Mouse (Mus musculus): ENCODE results near the gene Adat3. TPM values are rescaled to one million over a fixed set of nuclear protein-coding genes. Genes with fewer than 3 reads are reported as not detected.

Adat3 gene
- total RNA-seq (2023) = 1 to 10 TPM; 3.0 to 4.8 TPM

DNA sequence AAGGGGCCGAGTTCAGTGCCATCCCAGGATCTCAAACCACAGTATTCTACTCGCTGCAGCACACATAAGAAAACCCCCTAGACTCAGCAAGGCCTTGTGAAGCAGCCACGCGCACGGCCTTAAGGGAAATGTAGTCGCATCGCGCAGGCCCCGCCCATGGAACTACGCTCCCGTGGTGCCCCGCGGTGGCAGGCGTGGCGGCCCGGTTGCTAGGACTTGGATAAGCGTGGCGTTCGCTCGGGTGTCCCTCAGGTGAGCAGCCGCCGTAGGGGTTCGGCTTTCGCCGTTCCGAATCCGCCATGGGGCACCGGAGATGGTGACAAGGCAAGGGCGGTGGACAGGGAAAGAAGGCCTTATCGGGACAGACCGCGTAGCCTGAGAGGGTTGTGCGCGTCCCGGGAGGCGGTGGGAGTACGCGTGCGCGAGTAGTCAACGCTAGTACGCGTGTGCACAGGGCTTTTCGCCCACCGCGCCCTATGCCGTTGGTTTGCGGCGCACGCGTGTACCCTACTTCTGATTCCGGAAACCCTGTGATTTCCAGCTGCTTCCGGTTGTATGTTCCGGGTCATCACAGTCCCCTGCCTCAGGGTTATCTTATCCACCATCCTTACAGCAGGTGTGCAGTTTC, at the start of gene Adat3, which contains the start of gene Scamp4:
Adat3 (plus strand) TSS at position 183 of the 628 bp plus-strand sequence.
Scamp4 (plus strand) TSS at position 175 of the 628 bp plus-strand sequence.

DNA sequence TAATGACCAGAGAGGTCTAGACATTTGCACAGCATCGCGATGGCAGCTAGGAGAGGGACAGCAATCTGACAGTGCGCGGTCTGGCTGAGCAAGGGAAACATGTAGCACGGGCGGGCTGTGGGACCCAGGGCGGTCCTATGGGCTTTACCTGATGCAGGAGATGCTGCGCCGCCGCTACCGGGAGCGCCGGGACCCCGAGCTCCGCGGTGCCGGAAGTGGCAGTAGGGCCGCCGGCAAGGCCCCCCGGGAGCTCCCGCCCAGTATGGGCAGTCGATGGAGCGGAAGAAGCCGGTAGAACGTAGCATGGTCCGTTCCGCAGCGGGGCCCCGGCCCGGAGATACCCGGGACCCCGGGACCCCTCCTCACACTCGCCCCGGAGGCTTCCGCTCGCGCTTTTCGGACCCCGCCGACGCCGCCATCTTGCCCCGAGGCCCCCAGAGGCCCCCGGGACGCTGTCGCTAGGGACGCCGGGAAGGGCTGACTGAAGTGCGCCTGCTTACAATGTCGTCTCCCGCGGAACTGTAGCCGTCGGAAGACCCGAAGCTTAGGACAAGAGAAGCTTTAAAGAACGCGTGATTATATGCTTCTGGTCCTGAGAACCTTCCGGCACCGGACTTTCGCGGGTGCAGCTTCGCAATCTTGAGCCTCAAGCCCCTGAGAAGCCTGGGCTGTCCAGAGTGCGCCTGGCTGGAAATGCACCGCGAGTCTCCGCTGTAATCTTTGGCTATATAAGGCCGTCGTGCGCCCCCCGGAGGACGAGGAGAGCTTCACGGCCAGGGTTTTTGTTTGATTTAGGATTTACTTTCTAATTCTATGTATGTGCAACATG, 41.4 kb upstream of the Adat3 start, which contains the start of gene Rexo1:
Rexo1 (minus strand) TSS at position 445 of the 829 bp plus-strand sequence.

DNA sequence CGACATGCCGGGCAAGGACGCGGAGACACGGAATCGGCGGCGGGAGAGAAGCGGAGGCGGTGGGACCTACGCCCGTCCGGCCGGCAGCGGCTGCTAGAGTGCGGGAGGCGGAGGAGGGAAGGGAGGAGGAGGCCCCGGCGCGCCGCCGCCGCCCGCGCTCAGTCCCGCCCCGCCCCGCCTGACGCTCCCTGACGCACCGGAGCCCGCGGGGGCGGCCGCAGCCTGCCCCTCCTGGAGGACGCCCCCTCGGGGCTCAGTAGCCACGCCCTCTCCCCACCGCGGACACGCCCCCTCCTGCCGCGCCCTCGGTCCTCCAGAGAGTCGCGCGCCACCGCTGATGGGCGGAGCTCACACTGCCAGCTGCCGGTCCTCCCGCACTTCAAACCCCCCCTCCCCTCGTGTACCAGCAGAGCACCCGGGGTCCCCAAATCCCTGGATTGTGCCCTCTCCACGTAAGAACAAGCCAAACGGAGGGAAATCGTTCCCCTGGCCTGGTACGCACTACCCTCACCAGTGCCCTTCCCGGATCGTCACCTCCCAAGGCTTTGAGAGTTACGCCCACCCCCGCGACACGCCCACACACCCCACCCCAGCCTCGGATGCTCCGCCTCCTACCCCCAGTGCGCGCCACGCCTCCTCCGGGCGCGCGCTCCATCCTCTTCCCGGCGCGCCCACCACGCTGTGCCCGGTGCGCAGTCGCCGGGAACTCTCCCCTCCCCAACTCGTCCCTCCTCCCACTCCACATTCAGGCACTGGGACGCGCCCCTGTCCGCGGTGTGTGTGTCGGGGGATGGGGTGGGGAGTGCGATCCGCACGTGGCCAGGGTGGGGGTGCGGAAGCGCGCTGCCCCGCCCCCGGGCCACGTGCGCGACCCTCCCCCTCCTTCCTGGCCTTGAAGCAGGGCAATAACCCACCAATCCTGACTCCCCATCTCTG, 25.2 kb upstream of the Adat3 start, which contains the start of gene Klf16:
Klf16 (minus strand) TSS at position 127 of the 936 bp plus-strand sequence.

DNA sequence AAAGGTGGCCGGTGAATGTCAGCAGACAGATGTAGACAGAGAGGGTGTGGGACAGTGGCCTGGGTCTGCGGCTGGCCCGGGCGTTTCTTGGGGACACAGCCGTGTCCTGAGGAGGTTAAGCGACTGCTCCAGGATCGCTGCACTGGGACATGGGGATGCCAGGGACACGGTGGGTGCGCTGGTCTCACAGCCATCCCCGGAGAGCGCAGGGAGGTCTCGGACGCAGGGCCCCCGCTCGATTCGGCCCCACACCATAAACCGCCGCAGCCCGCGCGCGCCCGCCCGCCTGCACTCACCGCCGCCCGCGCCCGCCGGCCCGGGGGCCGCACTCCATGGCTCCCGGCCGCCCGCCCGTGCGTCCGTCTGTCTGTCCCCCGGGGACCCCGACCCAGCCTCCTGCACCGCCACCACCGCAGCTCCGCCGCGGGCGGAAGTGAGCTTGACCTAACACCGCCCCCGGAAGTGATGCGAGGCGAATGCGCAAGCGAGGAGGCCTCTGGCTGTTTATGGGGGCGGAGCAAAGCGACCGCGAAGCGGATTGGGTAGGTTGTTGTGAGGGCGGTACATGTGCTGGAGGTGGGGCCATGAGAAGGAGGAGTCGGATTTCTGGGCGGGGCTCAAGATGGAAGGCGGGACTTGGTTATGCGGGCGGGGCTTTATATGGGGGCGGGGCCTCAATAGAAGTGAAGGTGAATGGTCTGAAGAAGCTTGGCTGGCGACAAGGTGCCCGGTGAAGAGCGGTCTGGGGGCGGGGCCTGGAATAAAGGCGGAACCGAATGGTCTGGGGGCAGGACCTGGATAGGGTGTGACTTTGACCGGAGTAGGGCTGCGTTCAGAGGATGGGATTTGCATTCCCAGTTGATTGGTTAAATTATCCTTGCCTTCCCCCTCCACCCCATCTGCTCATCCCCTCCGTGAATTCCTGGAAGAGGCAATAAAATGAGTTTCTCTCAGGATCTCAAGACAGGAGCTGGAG, 12.5 kb upstream of the Adat3 start, which contains the start of gene Abhd17a:
Abhd17a (minus strand) TSS at position 463 of the 976 bp plus-strand sequence.

DNA sequence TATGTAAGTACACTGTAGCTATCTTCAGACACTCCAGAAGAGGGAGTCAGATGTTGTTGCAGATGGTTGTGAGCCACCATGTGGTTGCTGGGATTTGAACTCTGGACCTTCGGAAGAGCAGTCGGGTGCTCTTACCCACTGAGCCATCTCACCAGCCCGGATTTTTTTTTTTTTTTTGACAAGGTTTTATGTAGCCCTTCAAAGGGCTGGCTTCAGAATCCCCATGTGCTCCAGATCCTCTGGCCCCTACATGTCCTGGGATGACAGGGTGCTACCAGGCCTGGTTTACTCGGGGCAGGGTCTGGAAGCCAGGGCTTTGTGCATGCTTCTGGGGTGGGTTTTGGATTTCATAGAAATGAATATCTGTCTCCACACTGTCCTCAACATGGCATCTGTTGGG, 3.0 kb downstream of the Adat3 start, which contains the start of gene Gm49322:
Gm49322 (plus strand) TSS at position 301 of the 400 bp plus-strand sequence.

DNA sequence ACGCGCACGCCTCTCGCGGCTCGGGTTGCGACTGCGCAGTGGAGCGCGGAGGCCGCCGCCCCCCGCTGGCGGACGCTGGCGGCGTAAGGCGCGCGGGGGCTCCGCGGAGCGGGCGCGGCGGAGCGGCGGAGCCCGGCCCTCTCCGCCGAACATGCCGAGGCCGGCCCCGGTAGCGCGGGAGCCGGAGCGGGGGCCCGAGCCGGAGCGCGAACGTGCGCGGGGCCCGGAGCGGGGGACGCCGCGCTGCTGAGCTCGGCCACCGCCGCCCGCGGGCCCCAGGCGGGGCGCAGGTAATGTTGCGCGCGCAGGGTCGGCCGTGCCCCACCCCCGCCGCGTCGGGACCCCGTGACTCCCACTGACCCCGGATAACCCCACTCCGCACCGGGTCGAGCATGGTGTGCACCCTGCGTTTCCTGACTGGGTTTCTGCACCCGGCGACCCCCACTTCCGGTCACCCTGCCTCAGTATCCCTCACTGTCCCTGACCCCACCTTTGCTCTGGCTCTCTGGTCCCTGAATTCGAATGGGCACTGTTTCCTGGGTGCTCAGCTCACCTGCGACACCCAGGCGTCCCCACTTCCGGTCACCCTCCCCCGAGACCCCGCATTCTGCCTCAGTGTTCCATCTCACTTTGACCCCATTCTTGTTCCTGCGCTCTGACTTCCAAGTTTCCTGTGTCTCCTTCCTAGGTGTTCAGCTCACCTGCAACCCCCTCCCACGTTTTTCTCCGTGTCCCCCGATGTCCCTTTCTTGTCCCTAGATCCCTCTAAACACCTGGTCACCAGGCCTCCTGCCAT, 20.2 kb downstream of the Adat3 start, which contains the start of gene Csnk1g2:
Csnk1g2 (plus strand) TSS at position 178 of the 796 bp plus-strand sequence.

DNA sequence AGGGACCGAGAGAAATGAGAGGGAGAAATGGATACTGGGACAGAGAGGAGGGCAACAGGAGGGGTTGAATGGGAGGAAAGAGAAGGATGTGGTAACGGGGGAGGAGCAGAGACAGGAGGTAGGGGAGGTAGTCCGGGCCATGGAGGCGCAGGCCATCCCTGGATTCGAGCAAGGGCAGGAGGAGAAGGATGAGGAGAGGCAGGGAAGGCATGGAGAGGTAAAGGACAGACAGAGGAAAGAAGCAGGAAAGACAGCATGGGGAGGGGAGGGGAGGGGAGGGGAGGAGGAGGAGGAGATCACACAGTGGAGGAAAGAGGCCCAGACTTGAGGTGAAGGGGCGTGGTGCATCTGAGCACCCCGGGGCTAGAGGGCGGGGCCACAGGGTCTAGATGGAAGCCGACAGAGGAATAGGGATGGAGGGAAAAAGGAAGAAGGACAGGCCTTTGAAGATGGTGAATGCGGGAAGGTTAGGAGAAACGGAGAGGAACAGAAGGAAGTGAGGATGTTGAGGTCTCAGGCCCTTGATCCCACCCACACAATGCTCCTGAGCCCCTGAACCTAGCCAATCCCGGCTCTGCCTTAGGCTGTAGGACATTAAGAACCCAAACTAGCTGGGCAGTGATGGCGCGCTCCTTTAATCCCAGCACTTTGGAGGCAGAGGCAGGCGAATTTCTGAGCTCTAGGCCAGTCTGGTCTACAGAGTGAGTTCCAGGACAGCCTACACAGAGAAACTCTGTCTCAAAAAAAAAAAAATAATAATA, 54.4 kb downstream of the Adat3 start, which contains the start of gene Btbd2:
Btbd2 (minus strand) TSS at position 209 of the 761 bp plus-strand sequence.

Other genes starting within 250 kb of the Adat3 start
- not detected for gene Plk5, start 246.4 kb upstream of the Adat3 start, total RNA-seq (2023)
- 1 to 10 TPM; 8.0 to 8.7 TPM for gene Mex3d, start 215.2 kb upstream of the Adat3 start, total RNA-seq (2023)
- 100 to 1,000 TPM; 107 to 120 TPM for gene Mbd3, start 203.3 kb upstream of the Adat3 start, total RNA-seq (2023)
- 10 to 100 TPM; 63.7 to 70.9 TPM for gene Uqcr11, start 196.1 kb upstream of the Adat3 start, total RNA-seq (2023)
- 10 to 100 TPM; 98.1 to 99.2 TPM for gene Tcf3, start 169.2 kb upstream of the Adat3 start, total RNA-seq (2023)
- not detected for gene Onecut3, start 108.0 kb upstream of the Adat3 start, total RNA-seq (2023)
- gene Atp8b3, start 63.8 kb upstream of the Adat3 start, total RNA-seq (2023) = not detected
- gene Rexo1, start 41.3 kb upstream of the Adat3 start, total RNA-seq (2023) = 100 to 1,000 TPM; 123 to 132 TPM
- 10 to 100 TPM; 27.9 to 29.2 TPM for gene Klf16, start 25.6 kb upstream of the Adat3 start, total RNA-seq (2023)
- 10 to 100 TPM; 49.3 to 56.2 TPM for gene Abhd17a, start 12.5 kb upstream of the Adat3 start, total RNA-seq (2023)
- 10 to 100 TPM; 52.6 to 54.4 TPM for gene Scamp4, start within 50 bp of the Adat3 start, total RNA-seq (2023)
- 1 to 10 TPM; 4.5 to 7.9 TPM for gene Gm49322, start 3.1 kb downstream of the Adat3 start, total RNA-seq (2023)
- 100 to 1,000 TPM; 212 to 215 TPM for gene Csnk1g2, start 20.0 kb downstream of the Adat3 start, total RNA-seq (2023)
- 10 to 100 TPM; 26.6 to 27.7 TPM for gene Btbd2, start 54.2 kb downstream of the Adat3 start, total RNA-seq (2023)
- 100 to 1,000 TPM; 280 to 313 TPM for gene Mknk2, start 75.2 kb downstream of the Adat3 start, total RNA-seq (2023)
- 100 to 1,000 TPM; 151 to 180 TPM for gene Mob3a, start 99.1 kb downstream of the Adat3 start, total RNA-seq (2023)
- 10 to 100 TPM; 56.2 to 88.3 TPM for gene Izumo4, start 99.3 kb downstream of the Adat3 start, total RNA-seq (2023)
- gene Ap3d1, start 139.4 kb downstream of the Adat3 start, total RNA-seq (2023) = 100 to 1,000 TPM; 144 to 150 TPM
- 10 to 100 TPM; 69.9 to 73.5 TPM for gene Dot1l, start 152.3 kb downstream of the Adat3 start, total RNA-seq (2023)
- gene Sf3a2, start 195.3 kb downstream of the Adat3 start, total RNA-seq (2023) = 10 to 100 TPM; 76.4 to 85.9 TPM
- gene Plekhj1, start 195.7 kb downstream of the Adat3 start, total RNA-seq (2023) = 100 to 1,000 TPM; 133 to 134 TPM
- 1 to 10 TPM; 2.0 to 3.3 TPM for gene Amh, start 202.4 kb downstream of the Adat3 start, total RNA-seq (2023)
- not detected for gene Jsrp1, start 210.6 kb downstream of the Adat3 start, total RNA-seq (2023)
- gene Oaz1, start 223.8 kb downstream of the Adat3 start, total RNA-seq (2023) = 100 to 1,000 TPM; 571 to 578 TPM
- not detected for gene Lingo3, start 241.2 kb downstream of the Adat3 start, total RNA-seq (2023)